Mouse (Mus musculus) testis, adult 2 months (tissue): ENCODE measurements around the gene Zfp871.

Experiments used
- CTCF ChIP-seq: fragments of 200-500 bp; IDR thresholded peaks from 2 replicates; pipeline ENCODE4 v1.5.1; 2012; ENCODE audit warnings: low read depth, mild to moderate bottlenecking, inconsistent platforms, low read length, moderate library complexity; ENCODE audit not compliant: control insufficient read depth, insufficient read depth, insufficient replicate concordance
- POLR2A ChIP-seq: fragments of 200-500 bp; IDR thresholded peaks from 2 replicates; pipeline ENCODE4 v1.6.1; 2012; ENCODE audit warnings: low read depth, mild to moderate bottlenecking, inconsistent platforms, low read length, moderate library complexity; ENCODE audit not compliant: control insufficient read depth

- TF ChIP-seq POLR2A = no peak
- no peak for TF ChIP-seq CTCF
These were observed 21.7 kb downstream of the Zfp871 start for GRCm38 (mm10) chr17:32766422-32766821.
